33 mouse cellular contexts compared by ENCODE assay signal in the genomic region with DNA sequence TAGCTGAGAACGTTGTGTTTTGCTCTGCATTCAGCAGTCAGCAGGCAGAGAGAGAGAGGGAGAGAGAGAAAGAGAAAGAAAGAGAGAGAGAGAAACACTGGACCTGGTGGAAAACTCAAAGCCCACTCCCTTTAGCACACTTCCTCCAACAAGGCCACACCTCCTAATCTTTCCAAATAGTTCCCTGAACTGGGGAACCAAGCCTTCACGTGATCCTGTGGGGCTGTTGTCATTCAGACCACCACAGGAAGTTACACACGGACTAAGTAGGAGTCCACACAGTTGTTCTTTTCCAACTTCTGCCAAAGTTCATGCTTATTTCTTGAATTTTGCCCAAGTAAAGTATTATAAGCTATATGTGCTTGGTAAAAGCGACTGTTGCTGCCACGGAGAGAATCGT. TPM values are rescaled to one million over a fixed set of nuclear protein-coding genes. Genes with fewer than 3 reads are reported as not detected.
DNase-seq lines count a peak whose midpoint lies in the region; ATAC-seq and TF ChIP-seq lines count a peak whose summit lies in the region.
"Had no signal": no experiment of that assay in that cellular context is flagged by ENCODE, and none has a peak within 500 bp of the region (broad histone marks: within the 10 kb centered on the region; RNA-seq: fewer than 3 reads in every experiment).

No protein-coding gene starts in this region.

- no peaks in the 10 kb centered on the region for H3K27me3 ChIP-seq in liver, postnatal 0 days (ENCODE audit: insufficient read depth, low read length)
- H3K27me3 ChIP-seq in liver, embryonic 11.5 days (replicated peaks; ENCODE audit: control insufficient read depth, insufficient read depth, low read length), result no peaks in the 10 kb centered on the region
- H3K27me3 ChIP-seq in hindbrain, embryonic 12.5 days, result no peaks in the 10 kb centered on the region
- H3K27me3 ChIP-seq: intestine, embryonic 15.5 days; limb, embryonic 15.5 days; megakaryocyte, embryonic 14.5 days; midbrain, embryonic 13.5 days; stomach, embryonic 15.5 days had no signal

- ATAC-seq in liver, postnatal 0 days, result peak; percentile 59
- ATAC-seq in liver, embryonic 11.5 days (replicated peaks; ENCODE audit: low FRiP score), result no peak
- peak; percentile 42; the same call in 1 of the 2 replicates for ATAC-seq in common myeloid progenitor, adult 5-6 weeks (replicated peaks; ENCODE audit: low read depth, poor library complexity, severe bottlenecking)
- no peak for ATAC-seq in hindbrain, embryonic 12.5 days (ENCODE audit: low FRiP score)
- ATAC-seq: activated CD4-positive, CD25-positive, alpha-beta regulatory T cell, adult 4 months; forebrain, embryonic 16.5 days; hindbrain, postnatal 0 days; intestine, embryonic 15.5 days; midbrain, embryonic 13.5 days had no signal

- peaks cover 50% of the 10 kb centered on the region for H3K36me3 ChIP-seq in liver, postnatal 0 days (replicated peaks; ENCODE audit: insufficient read depth, low read length)
- peaks cover 20% of the 10 kb centered on the region for H3K36me3 ChIP-seq in liver, embryonic 11.5 days (ENCODE audit: control insufficient read depth, insufficient read depth, low read length)
- H3K36me3 ChIP-seq in hindbrain, embryonic 12.5 days, result peaks cover 83% of the 10 kb centered on the region

- 0 out of 2 replicates have a peak overlapping the region, but pooled peaks have one; percentile 35 for H3K27ac ChIP-seq in liver, postnatal 0 days (ENCODE audit: low read depth)
- no peak overlapping the region for H3K27ac ChIP-seq in liver, embryonic 11.5 days (ENCODE audit: low read depth, low read length)
- no peak overlapping the region for H3K27ac ChIP-seq in hindbrain, embryonic 12.5 days
- H3K27ac ChIP-seq: hindbrain, postnatal 0 days; intestine, embryonic 15.5 days; limb, embryonic 10.5 days; limb, embryonic 15.5 days; liver, embryonic 14.5 days; midbrain, embryonic 13.5 days; stomach, embryonic 15.5 days had no signal

- no peaks in the 10 kb centered on the region for H3K4me1 ChIP-seq in liver, postnatal 0 days (ENCODE audit: insufficient read depth)
- peaks cover 8% of the 10 kb centered on the region for H3K4me1 ChIP-seq in liver, embryonic 11.5 days (replicated peaks; ENCODE audit: control insufficient read depth, insufficient read depth, low read length)
- H3K4me1 ChIP-seq in hindbrain, embryonic 12.5 days, result no peaks in the 10 kb centered on the region
- H3K4me1 ChIP-seq: intestine, embryonic 15.5 days; limb, embryonic 10.5 days; limb, embryonic 15.5 days; midbrain, embryonic 13.5 days; stomach, embryonic 15.5 days had no signal

- DNase-seq in liver, postnatal 0 days, result no peak
- DNase-seq in liver, embryonic 11.5 days (ENCODE audit: low spot score), result no peak
- DNase-seq in testis, postnatal 10 days (ENCODE audit: low spot score), result peak; percentile 2
- DNase-seq in testis, postnatal 14 days (ENCODE audit: low spot score), result no peak
- DNase-seq in cerebellum, adult 18-20 months, result no peak
- DNase-seq: adrenal gland, adult 2 months; B cell, adult 2 months; cerebellum, adult 11-12 months; cerebellum, postnatal 10 days; gastrocnemius, postnatal 14 days; heart, adult 18-20 months; heart, postnatal 4 days; kidney, adult 2 months; kidney, postnatal 36 days; thymus, adult 18-20 months; thymus, postnatal 36 days had no signal

- TF ChIP-seq CTCF in liver, postnatal 0 days (IDR thresholded peaks at IDR 0.05; ENCODE audit: low read depth), result no peak

- H3K4me2 ChIP-seq in liver, postnatal 0 days (ENCODE audit: low read depth, low read length), result no peak overlapping the region
- H3K4me2 ChIP-seq in liver, embryonic 11.5 days, result no peak overlapping the region
- no peak overlapping the region for H3K4me2 ChIP-seq in hindbrain, embryonic 12.5 days (replicated peaks)
- H3K4me2 ChIP-seq: heart, embryonic 11.5 days; intestine, embryonic 15.5 days; limb, embryonic 15.5 days; midbrain, embryonic 13.5 days; stomach, embryonic 15.5 days had no signal

- no peaks in the 10 kb centered on the region for H3K9me3 ChIP-seq in liver, postnatal 0 days (ENCODE audit: low read length)
- H3K9me3 ChIP-seq in liver, embryonic 11.5 days (ENCODE audit: control insufficient read depth, low read length), result no peaks in the 10 kb centered on the region
- H3K9me3 ChIP-seq in hindbrain, embryonic 12.5 days (replicated peaks), result no peaks in the 10 kb centered on the region
- H3K9me3 ChIP-seq: intestine, embryonic 15.5 days; limb, embryonic 10.5 days; limb, embryonic 15.5 days; megakaryocyte, embryonic 14.5 days; midbrain, embryonic 13.5 days; stomach, embryonic 15.5 days had no signal

- H3K9ac ChIP-seq in liver, postnatal 0 days (replicated peaks), result no peak overlapping the region
- H3K9ac ChIP-seq in liver, embryonic 11.5 days (ENCODE audit: low read depth, low read length), result no peak overlapping the region
- no peak overlapping the region for H3K9ac ChIP-seq in hindbrain, embryonic 12.5 days
- H3K9ac ChIP-seq: intestine, embryonic 15.5 days; limb, embryonic 15.5 days; liver, embryonic 14.5 days; midbrain, embryonic 13.5 days; stomach, embryonic 15.5 days had no signal

- no peak overlapping the region for H3K4me3 ChIP-seq in liver, postnatal 0 days (ENCODE audit: low read depth, low read length)
- H3K4me3 ChIP-seq in liver, embryonic 11.5 days (ENCODE audit: low read depth, low read length), result no peak overlapping the region
- H3K4me3 ChIP-seq in hindbrain, embryonic 12.5 days, result no peak overlapping the region
- H3K4me3 ChIP-seq: erythroblast, embryonic 14.5 days; intestine, embryonic 15.5 days; limb, embryonic 10.5 days; limb, embryonic 15.5 days; megakaryocyte, embryonic 14.5 days; midbrain, embryonic 13.5 days; stomach, embryonic 15.5 days had no signal

- no peak for TF ChIP-seq EP300 in liver, postnatal 0 days (IDR thresholded peaks at IDR 0.05; ENCODE audit: low read depth)

- WGBS in liver, postnatal 0 days (ENCODE audit: insufficient replicate concordance), result 70% methylated on average over 6 of the region's 6 CpGs
- WGBS in liver, embryonic 11.5 days, result 82% methylated on average over 6 of the region's 6 CpGs
- WGBS in hindbrain, embryonic 12.5 days, result 92% methylated on average over 6 of the region's 6 CpGs

RNA-seq across cellular contexts. Expression of a gene that starts 18.6 kb away (rescaled TPM):
- 5.0 and 5.3 TPM in 2 replicates for polyA plus RNA-seq in liver, postnatal 0 days (2015; fragmentation: Nextera tagmentation; extraction: Ambion mirVana)
- 19.4 and 23.1 TPM in 2 replicates for polyA plus RNA-seq in liver, embryonic 11.5 days (2014; fragmentation: Nextera tagmentation; extraction: Ambion mirVana)
- 24.6 and 29.3 TPM in 2 replicates for total RNA-seq in common myeloid progenitor, adult 5-6 weeks (2017)
- polyA plus RNA-seq in hindbrain, embryonic 12.5 days (2016; fragmentation: Nextera tagmentation; extraction: Ambion mirVana), result 37.1 and 38.1 TPM in 2 replicates

RNA-seq across cellular contexts. Expression of a gene that starts 18.7 kb away (rescaled TPM):
- polyA plus RNA-seq in liver, postnatal 0 days (2015; fragmentation: Nextera tagmentation; extraction: Ambion mirVana), result 13.5 and 13.8 TPM in 2 replicates
- 90.9 and 101 TPM in 2 replicates for polyA plus RNA-seq in liver, embryonic 11.5 days (2014; fragmentation: Nextera tagmentation; extraction: Ambion mirVana)
- 83.1 and 101 TPM in 2 replicates for total RNA-seq in common myeloid progenitor, adult 5-6 weeks (2017)
- 83.4 and 90.4 TPM in 2 replicates for polyA plus RNA-seq in hindbrain, embryonic 12.5 days (2016; fragmentation: Nextera tagmentation; extraction: Ambion mirVana)

RNA-seq across cellular contexts. Expression of a gene that starts 41.7 kb away (rescaled TPM):
- 0.58 TPM in 2 replicates for polyA plus RNA-seq in liver, postnatal 0 days (2015; fragmentation: Nextera tagmentation; extraction: Ambion mirVana)
- 0.08 TPM in 1 of 2 replicates, not detected in the other for polyA plus RNA-seq in liver, embryonic 11.5 days (2014; fragmentation: Nextera tagmentation; extraction: Ambion mirVana)
- total RNA-seq in common myeloid progenitor, adult 5-6 weeks (2017), result not detected in 2 replicates
- 2.8 and 3.7 TPM in 2 replicates for polyA plus RNA-seq in hindbrain, embryonic 12.5 days (2016; fragmentation: Nextera tagmentation; extraction: Ambion mirVana)
- polyA plus RNA-seq: activated CD4-positive, CD25-positive, alpha-beta regulatory T cell, adult 4 months; erythroblast, embryonic 14.5 days; limb, embryonic 10.5 days had no signal

RNA-seq across cellular contexts. Expression of a gene that starts 47.7 kb away (rescaled TPM):
- not detected in 2 replicates for polyA plus RNA-seq in liver, postnatal 0 days (2015; fragmentation: Nextera tagmentation; extraction: Ambion mirVana)
- not detected in 2 replicates for polyA plus RNA-seq in liver, embryonic 11.5 days (2014; fragmentation: Nextera tagmentation; extraction: Ambion mirVana)
- not detected in 2 replicates for total RNA-seq in common myeloid progenitor, adult 5-6 weeks (2017)
- 1.6 and 1.7 TPM in 2 replicates for polyA plus RNA-seq in hindbrain, embryonic 12.5 days (2016; fragmentation: Nextera tagmentation; extraction: Ambion mirVana)
- total RNA-seq: adrenal gland, adult 2 months; adrenal gland, postnatal 4 days; gastrocnemius, postnatal 14 days; heart, adult 18-20 months; heart, postnatal 4 days; monocyte, adult 5-6 weeks had no signal
- polyA plus RNA-seq: adrenal gland, adult 2 months; erythroblast, embryonic 14.5 days; heart, embryonic 11.5 days; kidney, adult 2 months; limb, embryonic 10.5 days; limb, embryonic 15.5 days; liver, embryonic 14.5 days; small intestine, adult 2 months had no signal

Comparison
In these comparisons a context has a peak if more than half of its experiments do, and no peak if none do; other contexts are left out.
1. ATAC-seq: peak in liver, postnatal 0 days (single experiment) and common myeloid progenitor, adult 5-6 weeks (single experiment); none in liver, embryonic 11.5 days (single experiment) and hindbrain, embryonic 12.5 days (single experiment).